Comparison of ENCODE assay signal across 8 mouse cellular contexts in the genomic region with DNA sequence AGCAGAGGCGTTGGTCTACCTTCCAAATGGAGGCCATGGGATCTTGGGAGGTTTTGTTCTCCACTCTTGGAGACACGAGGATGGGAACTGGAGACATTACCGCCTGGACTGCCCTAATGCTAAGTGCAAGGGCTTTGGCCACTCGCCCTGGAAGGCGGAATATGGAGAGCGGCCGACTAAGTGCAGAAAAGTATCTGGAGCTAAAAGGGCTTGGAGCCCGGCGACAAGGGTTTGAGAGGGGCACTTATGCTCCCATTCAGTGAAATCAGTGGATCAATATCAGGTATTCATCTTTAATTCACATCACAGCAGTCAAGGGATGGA. TPM values are rescaled to one million over a fixed set of nuclear protein-coding genes. Genes with fewer than 3 reads are reported as not detected.
DNase-seq lines count a peak whose midpoint lies in the region; ATAC-seq and TF ChIP-seq lines count a peak whose summit lies in the region.

No protein-coding gene starts in this region.

- WGBS in liver, embryonic 12.5 days (ENCODE audit: insufficient replicate concordance) = under 1% methylated on average over 9 of the region's 9 CpGs

- peak overlapping the region; percentile 81 for H3K9ac ChIP-seq in liver, embryonic 12.5 days

- ATAC-seq in liver, embryonic 12.5 days = no peak

- DNase-seq in gastrocnemius, postnatal 10 days = peak; percentile 55
- DNase-seq in gastrocnemius, postnatal 4 days (ENCODE audit: low spot score in 2 of 2) = no peak
- DNase-seq in testis, postnatal 10 days (ENCODE audit: low spot score) = no peak
- DNase-seq in right cerebral cortex, postnatal 25 days = no peak
- DNase-seq in layer of hippocampus, adult 18-20 months (ENCODE audit: low spot score in 2 of 2) = no peak
- no peak for DNase-seq in left cerebral cortex, postnatal 36 days (ENCODE audit: low spot score in 2 of 2)

- peaks cover 2% of the 10 kb centered on the region for H3K4me1 ChIP-seq in testis, adult 2 months (ENCODE audit: control insufficient read depth, insufficient read depth, low read length)
- peaks cover 44% of the 10 kb centered on the region for H3K4me1 ChIP-seq in liver, embryonic 12.5 days

- H3K9me3 ChIP-seq in liver, embryonic 12.5 days (replicated peaks) = no peaks in the 10 kb centered on the region

- no peak for TF ChIP-seq CTCF in testis, adult 2 months (IDR thresholded peaks at IDR 0.05; ENCODE audit: control insufficient read depth, insufficient read depth, insufficient replicate concordance, low read depth, low read length)

- H3K27me3 ChIP-seq in testis, adult 2 months (ENCODE audit: control insufficient read depth, insufficient read depth, low read length) = no peaks in the 10 kb centered on the region
- H3K27me3 ChIP-seq in liver, embryonic 12.5 days (replicated peaks) = no peaks in the 10 kb centered on the region

- peak overlapping the region; percentile 97 for H3K27ac ChIP-seq in testis, adult 2 months (ENCODE audit: control insufficient read depth, insufficient read depth, low read depth, low read length)
- H3K27ac ChIP-seq in liver, embryonic 12.5 days = peak overlapping the region; percentile 81

- intact Hi-C loops in left cerebral cortex, postnatal 36 days (cut with DNase I) = no loop called here

- no peak for TF ChIP-seq POLR2A in testis, adult 2 months (IDR thresholded peaks at IDR 0.05; ENCODE audit: control insufficient read depth, low read depth, low read length)

- peaks cover 3% of the 10 kb centered on the region for H3K36me3 ChIP-seq in testis, adult 2 months (ENCODE audit: control insufficient read depth, insufficient read depth, low read length)
- H3K36me3 ChIP-seq in liver, embryonic 12.5 days = peaks cover 34% of the 10 kb centered on the region

- peak overlapping the region; percentile 94 for H3K4me3 ChIP-seq in testis, adult 2 months (ENCODE audit: control insufficient read depth, low read depth, low read length)
- H3K4me3 ChIP-seq in liver, embryonic 12.5 days = peak overlapping the region; percentile 92

- H3K4me2 ChIP-seq in liver, embryonic 12.5 days = peak overlapping the region; percentile 93

RNA-seq across cellular contexts. Expression of gene Manf, which starts 0.7 kb away (rescaled TPM):
- 10 to 100 TPM; 54.1 to 64.3 TPM for total RNA-seq in gastrocnemius, postnatal 10 days (2021)
- total RNA-seq in gastrocnemius, postnatal 4 days (2021) = 100 to 1,000 TPM; 101 to 109 TPM
- 80.4 and 82.2 TPM in 2 replicates for polyA plus RNA-seq in testis, adult 2 months (2012; rRNA removed)
- 232 and 233 TPM in 2 replicates for polyA plus RNA-seq in liver, embryonic 12.5 days (2016; fragmentation: Nextera tagmentation; extraction: Ambion mirVana)
- 100 to 1,000 TPM; 158 to 159 TPM for total RNA-seq in layer of hippocampus, adult 18-20 months (2021)
- total RNA-seq in left cerebral cortex, postnatal 36 days (2021) = 100 to 1,000 TPM; 113 to 135 TPM

RNA-seq across cellular contexts. Expression of gene Rbm15b, which starts 5.3 kb away (rescaled TPM):
- total RNA-seq in gastrocnemius, postnatal 10 days (2021) = 10 to 100 TPM; 12.1 to 14.9 TPM
- 10 to 100 TPM; 22.3 to 29.3 TPM for total RNA-seq in gastrocnemius, postnatal 4 days (2021)
- polyA plus RNA-seq in testis, adult 2 months (2012; rRNA removed) = 4.5 and 4.6 TPM in 2 replicates
- 8.8 and 11.3 TPM in 2 replicates for polyA plus RNA-seq in liver, embryonic 12.5 days (2016; fragmentation: Nextera tagmentation; extraction: Ambion mirVana)
- total RNA-seq in layer of hippocampus, adult 18-20 months (2021) = 10 to 100 TPM; 57.4 to 61.2 TPM
- 10 to 100 TPM; 50.1 to 61.8 TPM for total RNA-seq in left cerebral cortex, postnatal 36 days (2021)
